Mouse (Mus musculus) frontal cortex, adult 2 months (tissue): ENCODE measurements around the gene Ltk. TPM values are rescaled to one million over a fixed set of nuclear protein-coding genes. Genes with fewer than 3 reads are reported as not detected.

Source experiments
- DNase-seq, 2 experiments: peaks; one replicate each; pipeline ENCODE4 v3.0.0; 2022; ENCODE audit warnings: low spot score in 1 of 2; ENCODE audit errors: extremely low spot score in 1 of 2
- polyA plus RNA-seq: library from polyadenylated mRNA; depleted of rRNA; stranded (reverse); fragments of >200 nt; gene quantifications from 2 replicates; pipeline ENCODE4 v1.2.3, GENCODE M21; 2012; rRNA removed

Gene Ltk
- 43.3 and 46.4 TPM in 2 replicates for polyA plus RNA-seq

DNA sequence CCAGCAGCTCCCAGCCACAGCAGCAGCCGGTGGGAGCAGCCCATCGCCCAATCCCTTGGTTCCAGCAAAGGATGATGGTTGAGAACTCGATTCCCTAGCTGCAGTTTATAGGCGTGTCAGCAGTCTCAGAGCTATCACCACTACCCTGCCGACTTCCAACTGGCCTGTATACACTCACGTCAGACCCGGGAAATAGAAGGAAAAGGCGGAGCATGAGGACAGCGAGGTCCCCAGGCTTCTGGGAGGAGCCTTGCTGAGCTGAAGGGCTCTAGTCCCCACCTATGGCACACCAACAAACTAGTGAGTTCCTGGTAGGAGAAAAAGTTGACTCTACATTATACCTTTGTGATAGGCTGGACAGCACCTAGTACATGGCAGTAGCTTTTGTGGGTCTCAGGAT lies at the start of gene Ltk:
Gene Ltk (minus strand): TSS at position 181 of the 400 bp plus-strand sequence.
- DNase-seq, result no peak

DNA sequence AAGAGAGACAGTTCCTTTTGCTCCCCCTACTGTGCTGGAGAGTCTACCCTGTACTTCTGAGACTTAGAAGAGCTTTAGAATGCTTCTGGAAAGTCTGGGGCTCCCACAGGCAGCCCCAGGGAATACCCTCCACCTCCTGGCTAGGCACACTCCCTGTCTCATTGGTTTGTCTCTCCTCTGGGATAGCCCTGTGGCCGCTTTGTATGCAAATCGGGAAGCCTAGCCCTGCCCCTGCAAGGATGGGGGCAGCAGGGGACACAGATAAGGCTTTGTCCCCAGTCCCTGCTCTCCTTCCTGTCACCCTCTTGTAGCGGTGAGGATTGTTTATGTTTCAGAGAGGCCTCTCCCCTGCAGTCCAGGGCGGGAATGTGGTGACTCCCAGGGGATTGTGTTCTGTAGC lies 48.6 kb upstream of the Ltk start:
- no peak for DNase-seq

DNA sequence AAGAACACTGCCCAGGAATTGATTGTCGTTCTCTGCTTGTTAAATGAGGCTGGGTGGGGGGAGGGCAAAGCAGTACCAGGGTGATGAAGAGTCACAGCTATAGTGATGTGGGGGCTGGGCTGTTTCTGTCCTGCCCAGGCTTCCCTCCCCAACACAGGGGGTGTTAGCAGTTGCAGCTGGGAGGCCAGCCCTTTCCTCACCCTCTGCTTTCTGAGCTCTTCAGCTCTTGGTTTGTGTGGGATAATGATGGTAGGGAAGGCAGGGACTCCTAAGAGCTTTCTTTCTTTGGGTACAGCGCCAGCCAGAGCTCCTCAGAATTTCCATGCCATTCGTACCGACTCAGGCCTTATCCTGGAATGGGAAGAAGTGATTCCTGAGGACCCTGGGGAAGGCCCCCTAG lies 48.2 kb upstream of the Ltk start:
- no peak for DNase-seq

DNA sequence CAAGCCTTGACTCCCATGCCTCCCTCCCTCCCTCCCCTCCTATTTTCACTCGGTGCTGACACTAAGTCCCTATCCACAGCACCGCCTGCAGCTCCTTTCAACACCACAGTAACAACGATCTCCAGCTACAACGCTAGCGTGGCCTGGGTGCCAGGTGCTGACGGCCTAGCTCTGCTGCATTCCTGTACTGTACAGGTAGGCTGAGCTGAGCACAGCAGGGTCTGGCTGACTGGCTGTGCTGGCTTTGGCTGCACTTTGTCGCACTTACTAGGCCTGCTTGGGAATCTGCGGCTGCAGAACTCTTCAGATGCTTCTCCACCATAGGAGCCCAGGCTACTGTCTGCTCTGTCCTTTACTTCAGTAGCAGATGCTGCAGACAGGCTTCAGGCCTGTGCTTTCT lies 45.3 kb upstream of the Ltk start:
- no peak for DNase-seq

DNA sequence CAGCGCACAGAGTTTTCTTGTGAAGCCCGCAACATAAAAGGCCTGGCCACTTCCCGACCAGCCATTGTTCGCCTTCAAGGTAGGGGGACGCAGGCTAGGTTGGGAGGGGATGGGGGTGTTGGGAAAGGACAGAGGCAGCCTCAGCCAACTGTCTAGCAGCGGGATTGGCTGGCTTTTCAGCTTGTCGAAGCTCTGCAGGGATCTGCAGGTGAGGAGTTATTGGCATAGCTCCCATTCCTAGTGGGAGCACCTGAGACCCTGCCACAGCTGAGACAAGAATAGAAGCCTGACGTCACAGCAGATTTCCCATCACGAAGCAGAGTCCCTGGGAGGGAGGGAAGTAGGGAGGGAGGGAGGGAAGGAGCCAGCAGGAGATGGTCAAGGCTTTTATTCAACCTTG lies 44.5 kb upstream of the Ltk start:
- DNase-seq, result no peak

DNA sequence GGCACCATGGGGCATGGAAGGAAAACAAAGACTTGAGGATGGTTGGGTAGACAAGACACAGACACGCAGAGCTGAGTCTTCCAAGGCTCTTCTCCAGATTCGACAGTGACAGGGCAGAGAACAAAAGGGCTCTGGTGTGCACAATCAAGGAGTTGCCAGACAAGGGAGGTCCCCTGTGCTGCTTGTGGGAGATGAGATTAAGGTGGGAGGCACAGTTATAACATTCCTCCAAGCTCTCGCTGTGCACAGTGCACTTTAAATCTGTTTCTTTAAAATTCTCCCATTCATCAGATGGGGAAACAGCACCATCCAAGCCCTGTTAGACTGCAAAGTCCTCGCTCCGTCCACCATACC lies 44.0 kb upstream of the Ltk start:
- DNase-seq, result no peak

DNA sequence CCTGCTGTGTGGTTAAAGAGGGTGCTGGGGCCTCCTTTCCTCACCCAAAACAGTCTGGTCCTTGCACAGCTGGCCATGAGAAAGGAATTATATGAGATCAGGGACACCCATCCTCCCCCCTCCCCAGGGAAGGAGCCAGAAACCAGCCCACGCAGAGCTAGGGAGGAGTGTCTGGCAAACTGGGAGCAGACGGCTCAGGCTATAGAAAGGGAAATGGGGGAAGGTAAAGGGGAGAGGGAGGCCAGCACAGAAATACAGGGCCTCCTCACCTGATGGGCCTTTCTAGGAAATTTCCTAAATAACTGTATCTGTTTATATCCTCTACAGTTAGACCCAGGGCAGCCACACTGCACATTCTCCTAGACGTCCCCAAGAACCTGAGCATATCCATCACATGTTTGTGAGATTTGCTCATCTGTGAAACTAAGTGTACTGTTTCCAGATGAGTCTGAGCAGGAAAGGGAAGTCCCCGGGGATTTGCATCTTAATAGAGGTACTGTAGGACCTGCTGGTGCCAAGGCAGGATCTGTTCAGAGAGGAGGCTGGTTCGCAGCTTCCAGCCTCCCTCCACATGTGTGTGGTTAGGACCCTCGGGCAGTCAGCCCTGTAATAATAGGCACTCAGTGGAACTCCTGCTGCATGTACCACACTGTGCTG lies 43.5 kb upstream of the Ltk start:
- DNase-seq, result peak in 1 of 2 experiments; percentile 80

DNA sequence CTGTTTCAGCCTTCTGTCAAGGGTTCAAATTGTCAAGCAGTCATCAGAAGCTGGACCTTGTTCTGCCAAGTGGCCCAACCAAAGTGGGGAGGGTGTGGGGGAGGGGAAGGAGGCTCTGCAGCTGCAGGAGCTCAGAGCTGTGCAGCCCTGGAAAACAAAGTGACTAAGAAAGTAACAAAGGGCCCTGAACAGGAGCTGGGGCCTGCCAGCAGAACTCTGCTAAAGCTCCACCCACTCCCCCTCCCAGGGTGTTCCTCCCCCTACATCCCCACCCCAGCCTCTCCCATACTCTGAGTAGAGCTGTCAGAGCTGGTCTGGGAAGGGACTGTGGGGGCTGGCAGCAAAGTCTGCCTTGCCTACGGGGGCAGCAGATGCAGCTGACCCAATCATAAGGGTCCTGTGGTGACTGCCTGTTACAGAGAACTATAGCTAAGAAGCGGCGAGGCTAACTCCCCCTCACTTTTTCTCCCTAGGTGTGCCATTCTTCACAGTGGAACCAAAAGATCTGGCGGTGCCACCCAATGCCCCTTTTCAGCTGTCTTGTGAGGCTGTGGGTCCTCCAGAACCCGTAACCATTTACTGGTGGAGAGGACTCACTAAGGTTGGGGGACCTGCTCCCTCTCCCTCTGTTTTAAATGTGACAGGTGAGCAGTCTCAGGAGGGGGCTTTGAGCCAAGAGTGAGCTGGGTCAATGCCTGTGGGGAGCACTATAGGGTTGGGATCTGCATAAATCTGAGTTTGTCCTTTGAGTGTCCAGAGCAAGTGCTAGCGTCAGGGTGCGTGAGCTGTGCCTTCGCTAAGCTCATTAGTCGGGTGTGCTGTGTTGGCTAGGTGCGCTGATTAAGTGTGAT lies 42.8 kb upstream of the Ltk start:
- DNase-seq, result no peak

DNA sequence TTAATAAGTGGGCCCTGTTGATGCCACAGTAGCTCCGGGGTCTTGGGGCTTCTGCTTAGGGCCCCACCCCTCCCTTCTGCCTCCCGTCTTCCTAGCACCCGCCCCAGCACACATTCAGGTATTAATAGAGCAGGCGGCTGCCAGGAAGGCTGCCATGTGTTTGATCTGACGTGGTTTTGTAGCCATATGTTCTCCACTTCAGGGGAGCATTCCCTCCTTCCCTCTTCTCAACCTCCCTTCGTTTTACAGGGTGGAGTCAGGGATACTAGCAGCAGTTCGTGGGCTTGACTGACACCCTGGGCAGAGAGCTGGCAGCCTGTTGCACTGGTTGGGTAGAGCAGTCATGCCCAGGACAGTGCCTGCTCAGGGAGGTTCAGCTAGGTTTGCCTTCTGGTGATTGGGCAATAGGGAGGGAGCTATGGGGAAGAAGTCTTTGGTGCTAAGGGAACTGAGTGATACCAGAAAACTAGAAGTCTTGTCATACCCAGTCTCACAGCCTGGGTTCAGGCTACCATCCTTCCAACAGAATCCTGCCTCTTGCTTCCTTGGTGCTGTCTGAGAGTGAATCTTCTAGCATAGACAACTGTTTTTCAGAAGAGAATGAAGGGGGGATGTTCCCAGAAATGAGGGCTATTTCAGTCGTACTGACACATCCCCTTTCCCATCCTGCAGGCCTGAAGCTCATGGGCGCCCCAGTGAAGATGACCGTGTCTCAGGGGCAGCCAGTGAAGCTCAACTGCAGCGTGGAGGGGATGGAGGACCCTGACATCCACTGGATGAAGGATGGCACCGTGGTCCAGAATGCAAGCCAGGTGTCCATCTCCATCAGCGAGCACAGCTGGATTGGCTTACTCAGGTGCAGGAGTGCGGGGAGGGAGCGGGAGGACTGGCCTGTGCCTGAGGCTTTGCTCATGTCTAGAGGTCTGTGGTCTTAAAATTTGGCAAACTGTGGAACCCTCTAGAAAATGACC lies 40.9 kb upstream of the Ltk start:
- DNase-seq, result peak; percentile 82 to 85

DNA sequence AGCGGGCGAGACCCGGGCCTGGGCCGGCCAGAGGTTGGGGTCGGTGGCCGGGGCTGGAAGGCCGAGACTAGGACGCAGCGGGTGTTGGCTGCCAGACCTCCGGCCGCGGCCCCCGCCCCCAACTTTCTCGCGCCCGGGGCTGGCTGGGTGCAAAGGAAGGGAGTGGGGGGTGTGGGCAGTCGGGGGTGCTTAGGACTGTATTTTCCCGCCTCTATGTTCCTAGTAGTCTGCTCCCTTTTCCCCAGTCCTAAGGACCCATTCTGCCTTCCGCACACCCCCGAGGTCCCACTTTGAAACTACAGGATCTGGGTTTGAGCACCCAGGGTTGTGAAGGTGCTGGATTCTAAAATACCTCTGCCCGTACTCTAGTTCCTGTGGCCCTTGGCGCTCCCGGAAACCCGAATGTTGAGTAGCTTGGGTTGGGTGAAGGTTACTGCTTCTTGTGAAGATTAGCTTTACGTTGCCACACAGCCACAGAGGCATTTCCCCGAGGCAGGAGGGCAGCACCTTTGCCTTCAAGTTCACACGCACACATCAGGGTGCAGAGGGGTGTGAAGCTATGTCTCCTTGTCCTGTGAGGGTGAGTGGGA lies 39.8 kb upstream of the Ltk start:
- DNase-seq, result no peak

DNA sequence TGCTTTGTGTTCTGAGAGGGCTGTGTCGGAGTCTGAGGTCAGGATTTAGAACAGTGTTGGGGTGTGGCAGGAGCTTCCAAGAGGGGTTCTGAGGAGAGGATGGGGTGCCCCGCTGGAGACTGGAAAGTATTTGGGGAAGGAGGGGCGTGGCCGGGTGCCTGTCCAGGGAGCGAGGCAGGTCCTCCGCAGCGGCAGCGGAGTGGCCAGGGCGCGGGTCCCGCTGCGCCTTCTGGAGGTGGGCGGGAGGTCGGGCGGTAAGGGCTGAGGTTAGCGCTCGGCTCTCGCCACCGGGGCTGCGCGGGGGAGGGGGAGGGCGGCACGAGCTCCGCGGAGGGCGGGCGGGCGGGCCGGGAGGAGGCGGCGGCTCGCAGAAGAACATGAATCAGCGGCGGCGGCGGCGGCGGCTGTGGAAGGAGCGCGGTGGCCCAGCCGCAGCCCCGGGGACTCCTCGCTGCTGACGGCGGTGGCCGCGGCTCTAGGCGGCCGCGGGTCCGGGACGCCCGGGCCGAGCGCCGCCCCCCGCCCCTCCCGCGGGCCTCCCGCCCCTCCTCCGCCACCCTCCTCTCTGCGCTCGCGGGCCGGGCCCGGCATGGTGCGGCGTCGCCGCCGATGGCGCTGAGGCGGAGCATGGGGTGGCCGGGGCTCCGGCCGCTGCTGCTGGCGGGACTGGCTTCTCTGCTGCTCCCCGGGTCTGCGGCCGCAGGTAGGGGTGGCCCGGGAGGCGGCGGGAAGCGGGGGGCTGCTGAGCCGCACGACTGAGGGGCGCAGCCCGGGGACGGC lies 39.1 kb upstream of the Ltk start:
- no peak for DNase-seq

DNA sequence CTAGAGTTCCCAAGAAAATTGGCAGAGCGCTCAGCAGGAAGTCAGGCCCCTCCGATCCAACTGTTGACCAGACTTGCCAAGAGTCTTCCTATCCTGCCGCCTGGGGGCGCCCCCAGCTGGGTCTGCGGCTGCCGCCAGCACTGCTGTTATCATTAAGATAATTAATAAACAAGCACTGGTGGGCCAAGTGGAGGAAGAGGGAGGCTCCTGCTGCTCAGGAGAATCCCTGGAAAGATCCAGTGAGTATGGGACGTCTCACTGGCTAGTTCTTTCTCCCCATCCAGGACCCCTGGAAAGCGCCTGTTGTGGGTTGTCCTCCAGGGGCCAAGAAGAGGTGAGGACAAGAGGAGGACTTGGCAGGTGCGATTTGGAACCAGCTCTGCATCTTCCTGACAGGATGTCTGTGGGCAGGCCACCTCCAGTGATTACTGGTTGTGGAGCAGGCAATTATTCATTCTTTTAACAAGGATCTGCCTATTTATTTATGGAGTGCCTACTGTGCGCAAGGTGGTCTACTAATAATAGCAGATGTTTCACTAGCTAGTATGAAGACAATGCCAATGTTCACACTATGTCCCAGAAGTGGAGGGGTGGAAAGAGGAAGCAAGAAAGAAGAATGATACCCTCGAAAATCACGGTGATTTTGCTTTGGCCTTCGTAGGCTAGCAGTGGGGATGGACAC lies 38.2 kb upstream of the Ltk start:
- DNase-seq, result no peak

DNA sequence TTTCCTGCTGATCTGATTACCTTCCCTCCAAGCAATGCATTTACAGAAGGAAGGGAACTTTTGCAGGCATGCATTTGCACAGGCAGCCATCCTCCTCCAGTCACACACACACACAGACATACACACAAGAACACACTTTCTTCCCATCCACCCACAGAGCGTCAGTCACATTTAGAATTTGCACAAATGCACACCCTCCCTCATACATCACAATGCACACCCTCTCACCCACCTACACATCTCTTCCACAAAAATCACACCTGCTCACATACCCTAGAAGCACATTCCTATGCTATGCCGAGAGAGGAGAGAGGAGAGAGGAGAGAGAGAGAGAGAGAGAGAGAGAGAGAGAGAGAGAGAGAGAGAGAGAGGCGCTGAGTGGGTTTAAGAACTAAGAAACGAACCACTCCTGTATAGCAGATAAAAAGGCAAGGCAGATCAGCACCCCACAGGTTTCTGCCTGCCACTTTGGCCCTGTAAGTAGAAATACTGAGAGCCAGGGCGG lies 37.1 kb upstream of the Ltk start, which contains the start of gene Tyro3:
Gene Tyro3 (plus strand): TSS at position 455 of the 505 bp plus-strand sequence.
- peak; percentile 78 to 79 for DNase-seq

DNA sequence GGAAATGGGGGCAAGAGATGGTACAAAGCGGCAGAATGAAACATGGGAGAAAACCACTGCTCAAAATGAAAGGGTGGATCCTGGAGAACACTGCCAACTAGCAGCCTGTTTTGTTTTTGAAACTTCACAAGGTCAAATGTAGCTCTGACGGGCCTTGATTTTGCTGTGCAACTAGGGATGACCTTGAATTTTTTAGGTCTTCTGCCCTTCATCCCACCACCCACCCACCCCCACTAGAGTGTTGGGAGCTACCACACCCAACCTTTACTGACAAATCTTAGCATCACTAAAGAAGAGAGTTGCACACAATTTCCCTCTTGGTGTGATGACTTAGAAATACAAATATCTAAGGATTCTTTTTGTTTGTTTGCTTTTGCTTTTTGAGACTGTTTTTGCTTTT lies 29.8 kb upstream of the Ltk start:
- DNase-seq, result no peak

DNA sequence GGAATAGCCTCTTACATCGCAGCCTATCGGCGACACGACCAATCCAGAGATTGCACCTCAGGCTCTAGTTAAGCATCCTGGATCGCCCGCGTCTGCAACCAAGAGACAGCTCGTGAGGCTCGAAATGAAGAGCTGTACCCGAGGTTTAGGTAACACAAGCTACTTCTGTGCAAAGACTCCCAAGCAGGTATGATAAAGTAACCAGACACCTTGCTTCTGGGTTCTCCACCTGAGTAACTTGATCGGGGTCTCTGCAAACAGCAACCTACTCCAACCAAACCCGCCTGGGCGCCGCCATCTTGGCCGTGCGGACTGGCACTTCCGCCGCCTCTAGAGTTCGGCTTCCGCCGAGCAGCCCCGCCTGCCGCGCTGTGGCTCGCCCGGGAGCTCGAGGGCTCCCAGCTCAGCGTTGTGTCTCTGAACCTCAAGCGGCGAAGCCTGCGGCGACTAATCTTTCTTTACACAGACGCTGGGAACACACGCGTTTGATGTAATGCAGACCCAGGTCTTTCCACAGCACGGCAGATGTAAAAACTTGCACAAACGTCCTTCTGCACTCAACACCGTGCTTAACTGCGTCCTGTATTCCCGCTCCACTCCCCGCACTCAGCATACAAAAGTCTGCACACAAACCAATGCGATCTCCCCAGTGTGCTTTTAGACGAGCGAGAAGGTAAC lies 27.1 kb upstream of the Ltk start, which contains the start of gene Rpap1:
Gene Rpap1 (minus strand): TSS at position 332 of the 678 bp plus-strand sequence.
- DNase-seq, result peak in 1 of 2 experiments; percentile 88

DNA sequence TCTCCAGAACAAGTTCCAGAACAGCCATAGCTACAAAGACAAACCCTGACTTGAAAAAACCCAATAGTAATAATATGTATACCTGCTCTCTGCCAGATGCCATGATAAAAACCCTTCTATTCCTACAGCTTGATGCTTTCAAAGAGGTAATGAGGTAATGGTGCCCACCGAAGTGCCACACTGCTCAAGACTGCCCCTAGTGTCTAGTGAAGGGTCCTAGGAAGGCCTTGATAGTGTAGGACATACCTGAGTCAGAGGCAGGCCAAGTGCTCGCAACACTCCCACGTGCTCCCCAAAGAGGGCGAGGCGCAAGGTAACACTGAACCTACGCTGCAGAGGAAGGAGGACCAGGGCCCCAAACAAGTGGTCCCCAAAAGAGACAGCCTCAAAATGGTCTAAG lies 7.0 kb upstream of the Ltk start:
- no peak for DNase-seq

DNA sequence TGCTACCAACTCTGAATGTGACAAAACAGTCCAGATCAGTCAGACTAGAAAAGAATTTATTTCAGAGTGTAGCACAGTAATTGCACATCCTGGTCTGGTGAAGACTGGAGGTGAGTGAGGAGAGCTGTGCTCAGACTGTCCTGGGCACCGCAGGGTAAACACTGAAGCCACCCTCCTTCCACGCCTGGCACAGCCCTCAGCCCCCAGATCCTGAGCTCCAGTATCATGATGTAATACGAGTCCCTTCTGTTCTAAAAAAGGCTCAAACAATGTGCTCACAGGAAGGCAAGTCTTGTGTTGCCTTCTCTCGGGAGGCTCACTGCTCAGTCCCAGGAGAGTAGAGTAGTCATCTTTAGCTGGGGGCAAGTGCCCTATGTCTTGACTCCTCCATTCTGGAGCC lies 3.7 kb upstream of the Ltk start:
- no peak for DNase-seq

DNA sequence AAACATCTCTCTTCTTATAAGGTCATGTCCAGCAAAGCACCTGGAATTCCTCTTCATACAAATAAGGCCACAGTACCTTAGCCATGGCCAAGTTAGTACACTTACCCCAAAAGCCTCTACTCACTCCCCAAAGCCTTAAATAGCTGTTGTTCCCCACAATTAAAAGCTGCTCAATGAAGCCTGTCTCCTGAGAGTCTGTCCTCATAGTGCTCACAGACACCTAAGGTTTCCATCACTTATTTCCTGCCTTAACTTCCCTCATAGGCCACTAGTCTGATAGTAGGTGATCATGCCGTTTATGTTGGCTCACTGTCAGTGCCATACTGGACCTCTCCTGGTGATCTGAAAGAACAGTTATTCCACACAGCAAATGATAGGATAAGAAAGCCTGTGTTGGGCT lies 2.0 kb upstream of the Ltk start:
- DNase-seq, result no peak
